Mouse (Mus musculus): ENCODE measurements at regions not wholly inside any gene's neighbourhood (a gene's known extent, or its start where the extent isn't known, plus 50 kb on each side); places are given as distances from the start of the nearest gene placed in this dataset.

DNA sequence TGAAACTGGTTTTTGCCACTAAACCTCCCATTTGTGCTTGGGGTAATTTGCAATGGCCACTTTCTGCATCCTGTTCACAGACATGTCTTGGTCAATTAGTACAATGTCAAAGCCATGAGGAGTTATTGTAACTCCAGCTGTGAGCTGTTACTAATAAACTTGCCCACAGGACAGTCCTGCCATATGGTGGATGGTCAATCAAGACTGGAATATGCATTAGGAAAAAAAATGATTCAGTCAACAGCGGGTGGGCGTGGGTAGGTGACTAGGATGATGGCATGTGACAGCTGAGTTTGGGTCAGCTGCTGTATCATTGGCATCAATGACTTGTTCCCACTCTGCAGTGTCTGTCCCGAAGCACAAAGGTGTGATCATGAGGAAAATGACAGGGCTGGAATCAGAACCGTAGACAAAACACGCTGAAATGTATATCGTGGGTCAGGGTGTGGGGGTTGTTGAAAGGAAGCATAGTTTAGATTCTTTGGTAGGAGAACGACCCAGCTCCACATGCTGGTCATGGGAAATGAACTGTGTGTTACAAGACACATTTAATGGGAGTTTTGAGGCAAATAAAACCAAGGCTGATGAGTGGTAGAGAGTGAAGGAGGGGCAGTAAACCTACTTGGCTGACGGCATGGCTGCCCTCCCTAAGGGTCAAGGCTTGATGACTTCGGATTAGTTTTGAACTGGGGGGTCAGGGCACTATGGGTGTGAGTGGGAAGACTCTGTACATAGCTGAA lies 363.2 kb upstream of the Npvf start:
- no peak for TF ChIP-seq EP300 (IDR thresholded peaks at IDR 0.05; ENCODE audit: low read depth)
- TF ChIP-seq CTCF (IDR thresholded peaks at IDR 0.05; ENCODE audit: low read depth): no peak

Data from liver, embryonic 14.5 days (tissue).